Mouse (Mus musculus) heart, postnatal 4 days (tissue): ENCODE results near the gene U2surp. TPM values are rescaled to one million over a fixed set of nuclear protein-coding genes. Genes with fewer than 3 reads are reported as not detected.

Experiments
- DNase-seq: peaks from one replicate; pipeline ENCODE4 v3.0.0; 2021
- total RNA-seq, 2 experiments: library from RNA; stranded (reverse); gene quantifications; 2 replicates each; pipeline ENCODE4 v1.2.3; 2021

Gene U2surp
- 10 to 100 TPM; 56.5 to 57.9 TPM for total RNA-seq

DNA sequence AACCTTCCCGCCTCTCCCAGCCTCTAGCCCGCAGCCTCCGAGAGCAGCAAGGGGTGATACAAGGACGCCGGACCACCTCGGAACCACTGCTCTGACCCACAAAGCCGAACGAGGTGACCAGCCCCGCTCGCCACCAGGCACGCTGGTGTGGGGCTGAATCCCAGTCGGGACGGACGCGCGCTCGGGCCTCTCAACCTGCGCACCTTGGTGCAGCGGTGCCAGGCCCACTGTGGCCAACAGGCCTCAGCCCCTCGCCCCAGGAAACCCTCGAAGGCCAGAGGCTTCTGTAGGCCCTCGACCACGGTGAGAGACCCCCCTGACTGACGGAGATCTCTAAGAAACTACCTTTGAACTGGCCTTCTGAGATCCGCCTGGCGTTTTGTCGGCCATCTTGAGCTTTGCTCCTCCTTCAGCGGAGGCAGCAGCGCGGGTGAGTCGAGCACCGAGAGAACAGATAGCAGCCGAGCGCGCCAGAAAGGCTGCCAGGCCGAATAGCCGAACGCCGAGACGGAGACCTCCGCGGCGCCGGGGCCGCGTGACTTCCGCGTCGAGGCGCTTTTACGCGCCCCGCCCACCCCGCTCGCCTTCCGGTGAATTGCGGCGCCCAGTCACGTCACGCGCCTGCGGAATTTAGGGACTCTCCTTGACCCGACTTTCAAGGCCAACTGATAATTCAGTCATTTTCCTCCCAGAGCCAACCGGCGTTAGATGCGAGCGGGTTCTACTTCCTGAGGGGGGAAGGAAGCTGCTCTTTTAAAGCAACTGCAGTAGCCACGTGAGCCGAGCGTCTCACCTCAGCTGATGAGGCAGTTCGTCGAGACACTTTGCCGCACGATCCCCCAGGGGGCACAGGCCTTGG is at the start of gene U2surp:
Gene U2surp, minus strand, starts transcription at position 525 of the 859 bp plus-strand sequence.
- DNase-seq, result peak; percentile 97

DNA sequence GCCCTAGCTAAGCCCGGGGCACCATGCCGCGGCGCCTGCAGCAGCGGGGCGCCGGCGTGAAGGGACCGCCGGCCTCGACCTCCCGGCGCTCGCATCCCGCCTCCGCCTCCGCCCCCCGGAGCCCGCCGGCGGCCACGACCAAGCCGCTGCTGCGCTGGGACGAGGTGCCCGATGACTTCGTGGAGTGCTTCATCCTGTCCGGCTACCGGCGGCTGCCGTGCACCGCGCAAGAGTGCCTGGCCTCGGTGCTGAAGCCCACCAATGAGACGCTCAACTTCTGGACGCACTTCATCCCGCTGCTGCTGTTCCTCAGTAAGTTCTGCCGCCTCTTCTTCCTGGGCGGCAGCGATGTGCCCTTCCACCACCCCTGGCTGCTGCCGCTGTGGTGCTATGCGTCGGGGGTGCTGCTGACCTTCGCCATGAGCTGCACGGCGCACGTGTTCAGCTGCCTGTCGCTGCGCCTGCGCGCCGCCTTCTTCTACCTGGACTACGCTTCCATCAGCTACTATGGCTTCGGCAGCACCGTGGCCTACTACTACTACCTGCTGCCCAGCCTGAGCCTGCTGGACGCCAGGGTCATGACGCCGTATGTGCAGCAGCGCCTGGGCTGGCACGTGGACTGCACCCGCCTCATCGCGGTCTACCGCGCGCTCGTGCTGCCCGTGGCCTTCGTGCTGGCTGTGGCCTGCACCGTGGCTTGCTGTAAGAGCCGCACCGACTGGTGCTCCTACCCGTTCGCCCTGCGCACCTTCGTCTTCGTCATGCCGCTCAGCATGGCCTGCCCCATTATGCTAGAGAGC is 48.3 kb upstream of the U2surp start:
- DNase-seq, result peak; percentile 49

- peak; percentile 50 for DNase-seq
Measured at GRCm38 (mm10) chr9:95559059-95559935, 47.5 kb upstream of the U2surp start, which contains the start of gene Paqr9. Paqr9 (plus strand) TSS chr9:95559657.

DNA sequence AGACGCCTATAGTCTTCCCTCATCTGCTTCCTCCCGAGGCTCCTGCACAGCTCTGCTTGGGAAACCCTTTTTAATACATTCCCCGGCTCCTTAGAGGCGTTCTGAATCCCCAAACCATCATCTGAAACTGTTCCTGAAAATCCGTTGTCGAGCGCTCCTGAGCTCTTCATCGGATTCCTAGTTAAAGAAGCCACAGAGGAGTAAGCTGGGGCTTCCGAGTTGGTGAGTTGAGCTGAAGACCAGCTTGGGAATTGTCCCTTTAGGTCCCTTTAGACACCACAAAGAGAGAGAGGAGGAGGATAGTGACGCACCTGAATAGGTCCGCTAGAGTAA is 46.9 kb upstream of the U2surp start:
- DNase-seq, result no peak

GRCm38 (mm10) chr9:95557722-95558121 is 45.9 kb upstream of the U2surp start:
- DNase-seq, result no peak

GRCm38 (mm10) chr9:95556067-95556512 is 44.3 kb upstream of the U2surp start:
- no peak for DNase-seq

- no peak for DNase-seq
Measured at GRCm38 (mm10) chr9:95555233-95555740, 43.5 kb upstream of the U2surp start.

DNA sequence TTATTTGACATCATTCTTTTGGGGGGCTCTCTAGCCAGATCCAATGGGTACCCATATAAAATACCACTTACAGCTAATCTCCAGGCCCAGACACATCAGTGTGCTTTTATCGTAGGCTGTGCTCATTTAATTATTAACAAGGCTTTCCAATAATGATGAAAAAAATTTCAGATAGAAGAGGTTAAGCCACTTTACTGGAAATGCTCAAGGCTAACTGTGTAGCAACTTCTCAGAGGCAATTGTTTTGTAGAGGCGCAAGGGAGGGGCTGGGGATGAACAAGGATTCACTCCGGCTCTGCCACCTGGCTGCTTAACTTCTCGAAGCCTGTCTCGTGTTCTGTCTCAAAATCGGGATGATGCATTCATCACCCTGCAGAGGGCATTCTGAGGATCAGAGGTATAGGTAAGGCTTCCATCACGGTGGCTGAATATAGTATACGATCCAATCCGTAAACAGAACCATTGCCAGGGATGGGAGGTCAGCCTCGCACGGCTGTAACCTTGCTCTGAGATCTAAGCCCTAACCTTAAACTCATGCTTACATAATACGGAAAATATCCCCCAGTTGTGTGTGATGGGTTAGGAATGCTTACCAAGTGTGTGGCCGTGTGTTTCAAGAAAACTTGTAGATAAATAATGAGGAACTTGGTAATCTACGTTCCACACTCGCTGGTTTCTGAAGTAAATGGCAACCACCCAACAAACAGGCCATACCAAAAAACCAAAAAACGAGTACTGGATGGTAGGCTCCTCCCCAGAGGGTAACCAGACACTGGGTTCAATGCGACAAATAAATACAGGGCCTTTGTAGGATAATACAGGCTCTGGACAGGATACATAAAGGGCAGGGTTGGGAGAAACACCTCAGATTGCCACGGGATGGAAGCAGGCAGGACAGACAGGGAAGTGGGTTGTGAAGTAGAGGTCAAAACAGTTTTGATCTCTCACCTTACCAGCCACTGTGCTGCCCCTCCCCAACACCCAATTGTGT is 42.7 kb upstream of the U2surp start:
- DNase-seq, result no peak

DNA sequence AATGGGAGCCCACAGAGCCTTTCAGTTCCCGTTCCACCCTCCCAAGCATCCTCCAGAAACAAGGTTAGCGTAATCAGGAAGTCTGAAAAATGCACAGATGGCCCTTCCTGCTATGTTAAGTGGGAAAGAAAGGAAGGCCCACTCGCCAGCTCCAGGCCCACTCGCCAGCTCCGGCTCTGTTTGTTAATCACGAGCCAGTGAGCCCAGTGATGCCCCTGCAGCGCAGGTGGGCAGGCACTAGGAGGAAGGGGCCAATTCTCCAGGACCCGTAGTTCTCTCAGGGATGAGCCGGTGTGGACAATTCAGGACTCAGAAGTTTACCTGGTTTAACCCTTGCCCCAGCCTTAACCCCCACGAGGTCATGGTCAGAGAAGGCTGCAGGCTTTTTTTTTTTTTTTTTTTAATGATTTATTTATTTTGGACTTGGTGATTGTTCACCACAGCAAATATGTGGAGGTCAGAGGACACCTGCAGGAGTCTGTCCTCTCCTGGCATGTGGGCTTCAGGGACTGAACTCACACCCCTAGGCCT is 40.4 kb upstream of the U2surp start:
- no peak for DNase-seq

- peak; percentile 74 for DNase-seq
Measured at GRCm38 (mm10) chr9:95550856-95551774, 39.3 kb upstream of the U2surp start.

DNA sequence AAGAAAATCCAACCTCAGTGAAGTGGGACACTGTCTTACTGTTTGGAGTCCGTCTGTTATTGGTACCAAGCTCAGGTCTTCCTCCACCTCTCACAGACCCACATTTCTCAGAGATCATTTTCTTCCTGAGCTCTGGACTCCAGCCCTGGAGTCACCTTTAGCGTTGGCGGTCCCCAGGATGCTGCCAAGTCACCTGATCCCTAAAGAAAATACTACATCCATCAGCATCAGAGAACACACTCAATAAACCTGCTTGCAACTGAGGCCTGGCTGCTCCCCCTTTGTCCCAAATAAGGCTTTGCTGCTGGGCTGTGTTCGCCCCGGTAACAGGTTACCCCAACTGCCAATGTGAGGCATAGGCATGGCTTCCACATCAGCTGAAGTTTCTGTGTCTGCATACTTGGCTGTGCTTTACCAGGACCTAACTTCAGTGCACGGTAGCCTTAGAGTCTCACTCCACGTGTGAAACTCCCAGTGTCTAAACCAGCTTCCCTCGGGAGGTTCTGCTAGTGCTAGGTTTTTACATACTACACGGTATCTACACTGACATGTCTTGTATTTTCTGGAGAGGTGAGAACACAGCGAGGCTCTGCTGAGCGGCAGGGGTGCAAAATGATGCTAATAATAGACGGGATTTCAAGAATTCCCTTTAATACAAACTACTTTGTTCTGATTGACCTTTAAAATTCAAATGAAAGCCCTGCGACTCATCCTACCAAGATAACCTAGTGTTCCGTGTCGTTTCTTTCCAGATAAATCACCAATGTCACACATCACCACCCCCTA is 38.0 kb upstream of the U2surp start:
- DNase-seq, result no peak

GRCm38 (mm10) chr9:95546679-95547078 is 34.9 kb upstream of the U2surp start:
- DNase-seq, result no peak

- no peak for DNase-seq
Measured at GRCm38 (mm10) chr9:95544598-95544997, 32.8 kb upstream of the U2surp start.

GRCm38 (mm10) chr9:95542475-95542874 is 30.7 kb upstream of the U2surp start:
- no peak for DNase-seq

GRCm38 (mm10) chr9:95541650-95542432 is 30.0 kb upstream of the U2surp start:
- DNase-seq, result no peak

DNA sequence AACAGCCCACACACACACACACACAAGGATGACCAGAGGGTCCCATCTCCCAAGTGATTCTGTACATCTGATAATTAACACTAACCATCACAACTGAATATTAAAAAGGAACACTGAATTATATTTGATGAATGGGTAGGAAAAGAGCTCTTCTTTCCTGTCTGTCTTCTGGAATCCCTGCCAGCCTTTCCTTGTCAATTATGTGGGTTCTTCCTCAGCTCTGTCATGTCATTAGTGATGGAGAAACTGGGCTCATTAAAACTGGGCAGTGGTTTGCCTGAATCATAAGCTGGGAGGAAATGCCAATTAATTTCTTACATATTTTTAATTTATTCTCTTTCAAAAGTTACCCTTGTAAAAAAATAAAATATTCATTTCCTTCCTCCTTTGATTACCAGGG is 29.4 kb upstream of the U2surp start:
- no peak for DNase-seq

GRCm38 (mm10) chr9:95540487-95540886 is 28.7 kb upstream of the U2surp start:
- peak; percentile 78 for DNase-seq
